Mouse (Mus musculus): ENCODE data around the gene Rdh16f1. TPM values are rescaled to one million over a fixed set of nuclear protein-coding genes. Genes with fewer than 3 reads are reported as not detected.

The Rdh16f1 gene
- total and polyA plus RNA-seq, 3 experiments = not detected

DNA sequence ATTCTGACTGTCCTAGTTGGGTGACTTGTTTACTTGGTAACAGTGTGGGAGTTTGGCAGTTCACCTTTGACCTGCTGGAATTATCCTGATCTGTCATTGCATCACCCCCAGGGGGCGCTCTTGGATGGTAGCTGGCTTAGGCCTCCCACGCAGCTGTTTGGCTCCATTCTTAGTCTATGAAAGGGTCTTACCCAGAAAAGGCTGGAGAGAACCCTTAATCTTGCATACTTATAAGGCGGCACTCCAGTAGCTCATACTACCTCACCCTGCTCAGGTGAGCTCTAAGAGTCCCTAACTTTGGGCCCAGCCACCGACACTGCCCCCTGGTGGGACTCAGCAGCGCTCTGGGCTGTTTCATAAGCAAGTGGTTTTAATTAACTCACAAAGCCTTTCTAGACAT, 14.9 kb upstream of the Rdh16f1 start:
- dilution Hi-C loops (cut with MboI; ENCODE audit: extremely low pct_ligation_motif_present, extremely low pct_unique_long_range_greater_than_20kb, low sequenced_read_pairs) = no loop called here
- TF ChIP-seq ZC3H11A (IDR thresholded peaks at IDR 0.05; ENCODE audit: low read depth, low read length) (no peak), MAFK (IDR thresholded peaks at IDR 0.05; ENCODE audit: insufficient replicate concordance, low read length) (no peak), RAD21 (IDR thresholded peaks at IDR 0.05; ENCODE audit: low read depth, low read length) (peak; percentile 15), CHD2 (IDR thresholded peaks at IDR 0.05; ENCODE audit: low read length) (no peak), HCFC1 (IDR thresholded peaks at IDR 0.05; ENCODE audit: low read depth, low read length) (no peak), SMC3 (IDR thresholded peaks at IDR 0.05; ENCODE audit: low read depth, low read length) (peak; percentile 18; the same call in 1 of the 2 replicates), MAX (IDR thresholded peaks at IDR 0.05; ENCODE audit: low read length) (no peak), MEF2A (IDR thresholded peaks at IDR 0.05; ENCODE audit: borderline replicate concordance, low read depth, low read length) (no peak), ZMIZ1 (IDR thresholded peaks at IDR 0.05; ENCODE audit: low read depth, low read length) (no peak), KAT2A (IDR thresholded peaks at IDR 0.05; ENCODE audit: insufficient replicate concordance, low read length) (no peak), GABPA (IDR thresholded peaks at IDR 0.05; ENCODE audit: insufficient replicate concordance, low read depth, low read length) (no peak), MAZ (IDR thresholded peaks at IDR 0.05; ENCODE audit: low read depth, low read length) (no peak), ZNF384 (IDR thresholded peaks at IDR 0.05; ENCODE audit: low read depth, low read length) (no peak), JUN (IDR thresholded peaks at IDR 0.05; ENCODE audit: insufficient read depth, low read depth, low read length) (no peak), ZKSCAN1 (IDR thresholded peaks at IDR 0.05; ENCODE audit: borderline replicate concordance, low read depth, low read length) (no peak), CTCF (conservative IDR thresholded peaks at IDR 0.05 in 1 of 2, IDR thresholded peaks at IDR 0.05 in 1 of 2; ENCODE audit: low read depth in 2 of 2, low read length in 2 of 2) (peak; percentile 81 to 85)
- peak; percentile 51 for DNase-seq (ENCODE audit: extremely low read depth)
- Histone ChIP-seq H3K4me2 (ENCODE audit: insufficient read depth, low read depth, poor library complexity, severe bottlenecking) (no peak overlapping the region), H3K27me3 (replicated peaks) (no peaks in the 10 kb centered on the region), H3K9me3 (replicated peaks; ENCODE audit: low read length) (no peaks in the 10 kb centered on the region), H3K9ac (ENCODE audit: insufficient read depth, low read depth) (no peak overlapping the region), H3K4me1 (ENCODE audit: control insufficient read depth in 1 of 2, insufficient read depth in 2 of 2) (peaks cover 5 to 29% of the 10 kb centered on the region in 2 experiments; a peak in 2 of 4 replicates), H3K36me3 (replicated peaks in 1 of 2; ENCODE audit: control insufficient read depth in 1 of 2, insufficient read depth in 1 of 2, low read length in 1 of 2) (peaks cover 32 to 61% of the 10 kb centered on the region in 2 experiments), H3K79me2 (replicated peaks; ENCODE audit: control insufficient read depth, extremely low read depth, insufficient read depth, poor library complexity, severe bottlenecking) (peaks cover 5% of the 10 kb centered on the region; the same call in 1 of the 2 replicates), H3K27ac (ENCODE audit: insufficient read depth, low read depth) (no peak overlapping the region), H3K4me3 (replicated peaks in 1 of 3; ENCODE audit: low read depth in 2 of 3, low read length in 2 of 3, poor library complexity in 1 of 3) (no peak overlapping the region)
- in situ Hi-C loops (cut with MboI; ENCODE audit: low pct_ligation_motif_present, low pct_unique_long_range_greater_than_20kb, low sequenced_read_pairs) = loop anchor here (25.0 kb wide), 1 partner anchor 193 kb away; no protein-coding TSS in a partner anchor

DNA sequence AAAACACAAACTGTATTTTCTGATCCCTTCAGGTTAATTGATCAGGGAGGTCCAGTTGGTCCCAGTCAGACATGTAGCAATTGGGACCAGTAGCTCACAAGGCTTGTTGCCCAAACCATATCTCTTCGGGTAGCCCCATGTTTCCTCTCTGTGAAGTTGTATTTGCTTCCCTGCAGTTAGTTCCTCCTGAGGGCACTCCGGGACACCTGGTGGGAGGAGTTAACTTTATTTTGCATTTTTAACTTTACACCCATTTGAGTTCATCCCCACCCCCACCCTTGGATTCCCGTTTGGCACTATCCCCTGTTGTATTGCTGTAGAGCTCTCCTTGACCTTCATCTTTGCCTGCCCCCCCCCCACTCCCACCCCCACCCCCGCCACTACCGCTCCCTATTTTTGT, 13.7 kb upstream of the Rdh16f1 start:
- no peaks in the 10 kb centered on the region for H3K9me3 ChIP-seq (replicated peaks; ENCODE audit: low read length)
- in situ Hi-C loops (cut with MboI; ENCODE audit: low pct_ligation_motif_present, low pct_unique_long_range_greater_than_20kb, low sequenced_read_pairs) (loop anchor here (25.0 kb wide), 1 partner anchor 191 kb away; no protein-coding TSS in a partner anchor), dilution Hi-C loops (cut with MboI; ENCODE audit: extremely low pct_ligation_motif_present, extremely low pct_unique_long_range_greater_than_20kb, low sequenced_read_pairs) (no loop called here)
- H3K27me3 ChIP-seq (replicated peaks) = no peaks in the 10 kb centered on the region
- H3K4me1 ChIP-seq (ENCODE audit: control insufficient read depth in 1 of 2, insufficient read depth in 2 of 2) = peaks cover 5 to 20% of the 10 kb centered on the region in 2 experiments; a peak in 2 of 4 replicates
- no peaks in the 10 kb centered on the region for H3K79me2 ChIP-seq (replicated peaks; ENCODE audit: control insufficient read depth, extremely low read depth, insufficient read depth, poor library complexity, severe bottlenecking)
- no peak overlapping the region for H3K27ac ChIP-seq (ENCODE audit: insufficient read depth, low read depth)
- peaks cover 32 to 63% of the 10 kb centered on the region in 2 experiments for H3K36me3 ChIP-seq (replicated peaks in 1 of 2; ENCODE audit: control insufficient read depth in 1 of 2, insufficient read depth in 1 of 2, low read length in 1 of 2)
- no peak overlapping the region for H3K9ac ChIP-seq (ENCODE audit: insufficient read depth, low read depth)
- no peak overlapping the region for H3K4me3 ChIP-seq (replicated peaks in 1 of 3; ENCODE audit: low read depth in 2 of 3, low read length in 2 of 3, poor library complexity in 1 of 3)
- TF ChIP-seq CHD2 (IDR thresholded peaks at IDR 0.05; ENCODE audit: low read length) = no peak
- no peak for TF ChIP-seq RAD21 (IDR thresholded peaks at IDR 0.05; ENCODE audit: low read depth, low read length)
- TF ChIP-seq BHLHE40 (IDR thresholded peaks at IDR 0.05; ENCODE audit: low read depth, low read length) = no peak
- TF ChIP-seq POLR2AphosphoS2 (IDR thresholded peaks at IDR 0.05; ENCODE audit: low read depth, low read length) = no peak
- no peak for TF ChIP-seq UBTF (IDR thresholded peaks at IDR 0.05; ENCODE audit: low read depth, low read length)
- TF ChIP-seq MAFK (IDR thresholded peaks at IDR 0.05; ENCODE audit: insufficient replicate concordance, low read length) = no peak
- TF ChIP-seq ZNF384 (IDR thresholded peaks at IDR 0.05; ENCODE audit: low read depth, low read length) = no peak
- DNase-seq (ENCODE audit: extremely low read depth) = peak; percentile 27
- H3K4me2 ChIP-seq (ENCODE audit: insufficient read depth, low read depth, poor library complexity, severe bottlenecking) = no peak overlapping the region

All from CH12.LX (cell line).